Mouse (Mus musculus) limb, embryonic 12.5 days (tissue): ENCODE results near the gene Rhebl1. TPM values are rescaled to one million over a fixed set of nuclear protein-coding genes. Genes with fewer than 3 reads are reported as not detected.

ENCODE experiments used
- ATAC-seq: fragments of 200-750 bp; cut with Nextera tagmentation; 2 replicates; pipeline ENCODE4 v1.8.0; 2017; ENCODE audit warnings: low read depth, moderate TSS enrichment; ENCODE audit not compliant: insufficient number of reproducible peaks, insufficient read depth, low FRiP score, low TSS enrichment
- H3K27ac ChIP-seq: fragments of 300-500 bp; sonication (generic); 2 replicates; pipeline ENCODE4 v1.5.1; 2016; ENCODE audit warnings: mild to moderate bottlenecking, moderate library complexity
- H3K27me3 ChIP-seq: fragments of 300-500 bp; sonication (generic); 2 replicates; pipeline ENCODE4 v1.6.1; 2016; ENCODE audit warnings: mild to moderate bottlenecking, moderate library complexity
- H3K36me3 ChIP-seq: fragments of 300-500 bp; sonication (generic); 2 replicates; pipeline ENCODE4 v1.6.1; 2016; ENCODE audit warnings: mild to moderate bottlenecking, moderate library complexity
- H3K4me1 ChIP-seq: fragments of 300-500 bp; sonication (generic); replicated peaks from 2 replicates; pipeline ENCODE4 v1.6.1; 2016
- H3K4me2 ChIP-seq: fragments of 300-500 bp; sonication (generic); 2 replicates; pipeline ENCODE4 v1.6.1; 2016; ENCODE audit warnings: mild to moderate bottlenecking, moderate library complexity
- H3K4me3 ChIP-seq: fragments of 300-500 bp; sonication (generic); replicated peaks from 2 replicates; pipeline ENCODE4 v1.5.1; 2016; ENCODE audit warnings: mild to moderate bottlenecking
- H3K9ac ChIP-seq: fragments of 300-500 bp; sonication (generic); replicated peaks from 2 replicates; pipeline ENCODE4 v1.6.1; 2016; ENCODE audit warnings: mild to moderate bottlenecking, moderate library complexity
- H3K9me3 ChIP-seq: fragments of 300-500 bp; sonication (generic); 2 replicates; pipeline ENCODE4 v1.6.1; 2016; ENCODE audit warnings: mild to moderate bottlenecking, moderate library complexity
- WGBS: fragments of 180-500 bp; shearing (Covaris S2); methylation state at CpG from one replicate; pipeline ENCODE4 v1.1.7; 2016; 5-methylcytosine and 5-hydroxymethylcytosine counted together
- polyA plus RNA-seq: library from polyadenylated mRNA; unstranded; fragments of >200 nt; fragmentation: Nextera tagmentation; extraction: Ambion mirVana; gene quantifications from 2 replicates; pipeline ENCODE4 v1.2.1, GENCODE M21; 2016

The Rhebl1 gene
- polyA plus RNA-seq, 1 experiment from 2014 or later = 23.9 TPM

- under 1% methylated on average over 15 of the region's 16 CpGs for WGBS
- no peak for ATAC-seq
These were observed 23.9 kb downstream of the Rhebl1 start for GRCm38 (mm10) chr15:98870179-98871069.

DNA sequence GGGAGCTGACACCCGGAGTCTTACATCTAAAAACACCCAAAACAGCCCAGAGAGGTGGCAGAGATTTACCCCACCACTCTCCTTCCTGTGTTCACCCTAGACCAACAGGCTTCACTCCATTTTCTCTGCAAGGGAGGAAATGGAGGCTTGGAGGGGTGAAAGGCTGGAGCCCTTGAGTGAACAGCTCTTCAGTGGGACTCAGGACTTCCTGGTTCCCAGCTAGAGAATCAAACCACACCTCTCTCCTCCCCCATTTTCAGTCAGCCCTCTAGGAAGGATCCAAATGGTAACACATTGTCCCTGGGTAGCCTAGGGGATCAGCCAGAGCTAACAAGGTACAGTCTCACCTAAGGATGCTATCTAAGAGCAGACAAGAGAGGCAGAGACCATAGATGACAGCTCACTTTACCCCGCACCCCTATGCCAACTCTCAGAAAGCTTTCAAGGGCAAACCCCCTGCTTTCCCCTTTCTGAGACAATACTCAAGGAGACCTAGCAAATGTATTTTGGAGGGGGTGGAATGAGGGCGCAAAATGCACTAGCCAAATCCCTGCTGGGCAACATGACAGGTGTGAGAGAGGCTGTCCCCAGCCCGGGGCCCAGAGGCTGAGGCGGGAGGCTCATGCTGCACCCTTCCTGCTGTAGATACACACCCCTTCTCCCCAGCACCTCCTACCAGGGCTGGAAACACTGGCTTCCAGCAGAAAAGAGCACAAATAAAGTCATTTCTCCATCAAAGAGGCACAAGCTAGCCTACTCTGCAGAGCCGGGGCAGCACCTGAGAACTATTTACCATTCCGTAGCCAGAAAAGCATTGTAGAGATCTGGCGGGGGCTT, 24.8 kb downstream of the Rhebl1 start:
- Histone ChIP-seq H3K9ac (peak overlapping the region; percentile 98), H3K36me3 (peaks cover 23% of the 10 kb centered on the region), H3K27me3 (no peaks in the 10 kb centered on the region), H3K4me3 (peak overlapping the region; percentile 95), H3K4me1 (peaks cover 33% of the 10 kb centered on the region), H3K9me3 (no peaks in the 10 kb centered on the region), H3K27ac (peak overlapping the region; percentile 99; the same call in 1 of the 2 replicates), H3K4me2 (peak overlapping the region; percentile 99)
- 13% methylated on average over 8 of the region's 8 CpGs for WGBS
- no peak for ATAC-seq

More at GRCm38 (mm10) chr15:98870179-98871069, 23.9 kb downstream of the Rhebl1 start:
- Histone ChIP-seq H3K9me3 (no peaks in the 10 kb centered on the region), H3K36me3 (peaks cover 14% of the 10 kb centered on the region), H3K27ac (peak overlapping the region; percentile 99; the same call in 1 of the 2 replicates), H3K9ac (peak overlapping the region; percentile 98), H3K4me2 (peak overlapping the region; percentile 99), H3K4me1 (peaks cover 33% of the 10 kb centered on the region), H3K4me3 (peak overlapping the region; percentile 95), H3K27me3 (no peaks in the 10 kb centered on the region)

DNA sequence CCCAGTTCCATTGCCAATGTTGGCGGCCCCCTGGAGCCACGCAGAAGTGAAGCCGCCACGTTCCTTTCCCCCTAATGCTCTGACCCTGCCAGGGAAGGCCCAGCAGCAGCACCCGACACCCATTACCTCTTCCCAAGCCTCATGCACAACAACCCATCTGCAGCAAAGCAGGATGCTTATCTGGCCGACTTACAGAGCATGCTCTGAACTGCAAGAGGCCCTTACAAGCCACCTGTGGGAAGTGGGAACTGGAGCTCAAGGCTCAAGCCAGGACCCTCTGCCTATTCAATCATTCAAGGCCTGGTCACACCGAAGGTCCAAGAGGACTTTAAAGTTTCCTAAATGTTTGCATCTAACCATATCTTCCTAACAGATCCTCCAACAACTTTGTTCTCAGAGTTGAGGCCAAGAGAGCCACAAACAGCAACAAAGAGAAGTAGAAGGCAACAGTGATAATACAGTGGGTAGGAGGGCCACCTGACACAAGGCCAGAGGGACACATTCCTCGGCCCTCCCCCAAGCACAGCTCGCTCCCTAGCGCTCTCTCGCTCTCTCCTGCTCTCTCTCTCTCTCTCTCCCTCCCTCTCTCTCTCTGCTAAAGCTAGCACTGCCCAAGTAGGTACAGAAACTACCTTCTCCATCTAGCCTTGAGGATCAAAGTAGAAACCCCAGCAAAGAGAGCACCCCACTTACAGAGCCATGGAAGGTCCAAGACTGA, 25.8 kb downstream of the Rhebl1 start:
- Histone ChIP-seq H3K27ac (peak overlapping the region; percentile 7; the same call in 1 of the 2 replicates), H3K4me2 (peak overlapping the region; percentile 99), H3K4me3 (peak overlapping the region; percentile 95), H3K9me3 (no peaks in the 10 kb centered on the region), H3K36me3 (peaks cover 33% of the 10 kb centered on the region), H3K4me1 (peaks cover 33% of the 10 kb centered on the region), H3K27me3 (no peaks in the 10 kb centered on the region), H3K9ac (peak overlapping the region; percentile 98)
- WGBS = 35% methylated on average over 11 of the region's 11 CpGs
- ATAC-seq = no peak

- no peaks in the 10 kb centered on the region for H3K27me3 ChIP-seq
- H3K9me3 ChIP-seq = no peaks in the 10 kb centered on the region
- 0 out of 2 replicates have a peak overlapping the region, but pooled peaks have one; percentile 98 for H3K9ac ChIP-seq
- peak overlapping the region; percentile 95; the same call in 1 of the 2 replicates for H3K4me3 ChIP-seq
- WGBS = 70% methylated on average over 6 of the region's 6 CpGs
- peaks cover 26% of the 10 kb centered on the region for H3K4me1 ChIP-seq
- no peak for ATAC-seq
- H3K36me3 ChIP-seq = peaks cover 45% of the 10 kb centered on the region
- H3K27ac ChIP-seq = 0 out of 2 replicates have a peak overlapping the region, but pooled peaks have one; percentile 18
- H3K4me2 ChIP-seq = peak overlapping the region; percentile 99
These were observed 27.0 kb downstream of the Rhebl1 start for GRCm38 (mm10) chr15:98867321-98867720.

DNA sequence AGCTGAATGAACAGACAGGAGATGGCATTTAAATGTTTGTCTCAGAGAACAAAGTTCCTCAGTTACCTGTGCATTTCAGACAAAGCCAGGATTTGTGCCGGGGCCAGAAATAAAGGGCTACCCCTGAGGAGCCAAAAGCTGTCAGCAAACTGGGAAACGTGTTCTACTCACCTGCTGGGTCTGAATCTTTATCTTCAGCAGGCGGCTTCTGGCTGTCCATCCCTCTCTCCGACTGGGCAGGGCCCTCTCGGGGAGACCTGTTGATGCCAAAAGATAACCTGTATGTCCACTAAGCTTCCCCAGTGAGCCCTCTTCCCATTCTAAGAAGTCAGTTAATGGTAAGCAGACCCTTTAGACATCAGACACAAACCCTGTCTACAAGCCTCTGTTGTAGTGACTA, 27.8 kb downstream of the Rhebl1 start:
- H3K27me3 ChIP-seq = no peaks in the 10 kb centered on the region

DNA sequence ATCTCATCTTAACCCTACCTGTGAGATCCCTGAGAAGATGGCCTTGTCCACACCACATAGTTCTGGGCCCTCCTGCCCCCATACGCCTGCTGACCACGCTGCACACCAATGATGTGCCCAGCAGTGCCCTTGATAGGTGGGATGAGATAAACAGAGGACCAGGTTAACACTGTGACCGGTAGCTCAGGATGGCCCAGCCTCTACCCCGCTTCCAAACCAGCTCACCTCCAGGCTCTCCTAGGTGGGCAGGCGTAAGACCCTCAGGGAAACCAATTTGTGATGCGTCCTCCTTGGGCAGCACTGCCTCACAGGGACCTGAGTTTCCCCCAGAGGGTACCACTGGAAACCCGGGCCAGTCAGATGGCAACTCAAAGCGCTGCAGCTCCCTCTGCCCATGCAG, 28.6 kb downstream of the Rhebl1 start:
- H3K36me3 ChIP-seq = peaks cover 61% of the 10 kb centered on the region
- peaks cover 26% of the 10 kb centered on the region for H3K4me1 ChIP-seq
- no peak for ATAC-seq
- H3K27me3 ChIP-seq = no peaks in the 10 kb centered on the region
- no peaks in the 10 kb centered on the region for H3K9me3 ChIP-seq
- WGBS = over 99% methylated on average over 8 of the region's 8 CpGs
- no peak overlapping the region for H3K4me3 ChIP-seq
- H3K27ac ChIP-seq = 0 out of 2 replicates have a peak overlapping the region, but pooled peaks have one; percentile 12
- no peak overlapping the region; the same call in 1 of the 2 replicates for H3K9ac ChIP-seq
- no peak overlapping the region for H3K4me2 ChIP-seq

More for the DNA sequence above, 27.8 kb downstream of the Rhebl1 start:
- H3K4me2 ChIP-seq = no peak overlapping the region
- no peak overlapping the region for H3K4me3 ChIP-seq
- WGBS = 94% methylated on average over 5 of the region's 5 CpGs
- no peak for ATAC-seq
- H3K4me1 ChIP-seq = peaks cover 26% of the 10 kb centered on the region
- no peaks in the 10 kb centered on the region for H3K9me3 ChIP-seq
- no peak overlapping the region for H3K9ac ChIP-seq
- no peak overlapping the region for H3K27ac ChIP-seq
- H3K36me3 ChIP-seq = peaks cover 54% of the 10 kb centered on the region

DNA sequence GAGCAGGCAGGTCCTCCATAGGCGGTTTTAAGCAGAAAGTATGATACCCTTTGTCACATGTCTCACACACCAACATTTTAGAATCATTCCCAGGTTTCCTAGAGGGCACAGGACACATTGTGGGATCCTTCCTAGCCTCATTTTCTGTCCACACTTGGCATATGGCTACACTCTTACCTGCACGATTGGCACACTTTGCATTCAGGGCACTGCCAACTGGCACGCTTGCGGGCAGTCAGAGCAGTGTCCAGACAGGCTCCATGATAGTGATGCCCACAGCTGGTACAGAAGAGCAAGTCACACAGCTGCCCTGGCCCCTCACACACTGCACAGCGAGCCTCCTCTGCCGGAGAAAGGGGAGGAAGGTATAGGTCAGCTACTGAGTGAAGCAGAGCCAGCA, 29.4 kb downstream of the Rhebl1 start:
- WGBS = 89% methylated on average over 6 of the region's 6 CpGs
- ATAC-seq = no peak
- Histone ChIP-seq H3K4me3 (no peak overlapping the region), H3K36me3 (peaks cover 69% of the 10 kb centered on the region), H3K9ac (no peak overlapping the region), H3K4me1 (peaks cover 24% of the 10 kb centered on the region), H3K9me3 (no peaks in the 10 kb centered on the region), H3K27ac (no peak overlapping the region), H3K4me2 (no peak overlapping the region), H3K27me3 (no peaks in the 10 kb centered on the region)

DNA sequence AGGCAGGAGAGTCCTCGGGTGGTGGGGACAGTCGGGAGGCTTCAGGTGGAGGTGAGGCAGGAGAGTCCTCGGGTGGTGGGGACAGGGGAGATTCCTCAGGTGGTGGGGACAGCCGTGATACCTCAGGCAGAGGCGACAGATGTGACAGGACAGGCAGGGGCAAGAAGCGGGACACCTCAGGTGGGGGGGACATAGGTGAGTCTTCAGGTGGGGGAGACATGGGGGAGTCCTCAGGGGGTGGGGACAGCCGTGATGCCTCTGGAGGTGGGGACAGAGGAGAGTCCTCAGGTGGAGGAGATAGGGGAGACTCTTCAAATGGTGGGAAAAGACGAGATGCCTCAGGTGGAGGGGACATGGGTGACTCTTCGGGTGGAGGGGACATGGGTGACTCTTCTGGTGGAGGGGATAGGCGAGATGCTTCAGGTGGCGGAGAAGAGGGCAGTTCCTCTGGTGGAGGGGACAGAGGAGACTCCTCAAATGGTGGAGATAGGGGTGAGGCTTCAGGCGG, 30.8 kb downstream of the Rhebl1 start:
- Histone ChIP-seq H3K27ac (no peak overlapping the region), H3K4me3 (no peak overlapping the region), H3K9ac (no peak overlapping the region), H3K4me2 (no peak overlapping the region), H3K27me3 (no peaks in the 10 kb centered on the region), H3K9me3 (no peaks in the 10 kb centered on the region), H3K4me1 (peaks cover 10% of the 10 kb centered on the region), H3K36me3 (peaks cover 83% of the 10 kb centered on the region)
- 90% methylated on average over 12 of the region's 12 CpGs for WGBS
- ATAC-seq = no peak

DNA sequence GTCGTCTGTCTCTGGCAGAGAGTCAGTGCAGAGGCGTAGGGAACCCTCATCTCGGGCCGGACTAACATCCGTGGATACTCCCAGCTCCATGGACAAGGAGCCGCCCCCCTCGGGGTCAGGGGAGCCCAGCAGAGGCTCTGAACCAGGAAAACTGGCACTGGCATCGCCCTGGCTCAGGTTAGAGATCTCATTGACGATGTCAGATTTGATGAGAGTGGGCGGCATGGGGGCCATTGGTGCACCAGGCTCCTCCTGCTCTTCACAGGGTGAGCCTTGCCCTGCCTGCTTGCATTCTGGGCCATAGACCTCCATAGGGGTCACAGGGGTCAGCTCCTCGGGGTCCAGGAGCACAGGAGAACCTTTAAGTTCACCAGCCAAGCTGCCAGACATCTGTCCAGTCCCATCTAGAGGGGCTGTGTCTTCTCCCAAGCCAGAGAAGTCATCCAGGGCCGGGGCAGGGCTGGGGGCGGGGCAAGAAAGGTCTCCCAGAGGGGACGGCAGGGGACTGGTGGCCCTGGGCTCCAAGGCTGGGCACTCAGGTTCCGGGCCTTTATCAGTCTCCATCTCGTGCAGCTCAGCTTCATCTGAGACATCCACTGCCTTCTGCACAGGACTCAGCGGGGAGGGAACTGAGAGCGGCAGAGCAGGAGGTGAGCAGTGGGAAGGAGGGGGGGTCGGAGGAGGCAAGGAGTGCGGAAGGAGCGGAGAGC, 32.5 kb downstream of the Rhebl1 start:
- Histone ChIP-seq H3K36me3 (peaks cover 100% of the 10 kb centered on the region), H3K4me2 (no peak overlapping the region), H3K27ac (no peak overlapping the region), H3K4me3 (no peak overlapping the region), H3K4me1 (no peaks in the 10 kb centered on the region), H3K27me3 (no peaks in the 10 kb centered on the region), H3K9me3 (no peaks in the 10 kb centered on the region), H3K9ac (no peak overlapping the region)
- 88% methylated on average over 21 of the region's 21 CpGs for WGBS
- no peak for ATAC-seq

GRCm38 (mm10) chr15:98860921-98861320, 33.4 kb downstream of the Rhebl1 start:
- H3K4me3 ChIP-seq = no peak overlapping the region
- no peak overlapping the region for H3K27ac ChIP-seq
- no peak overlapping the region for H3K4me2 ChIP-seq
- no peaks in the 10 kb centered on the region for H3K9me3 ChIP-seq
- 94% methylated on average over 18 of the region's 18 CpGs for WGBS
- no peak for ATAC-seq
- no peaks in the 10 kb centered on the region for H3K27me3 ChIP-seq
- H3K4me1 ChIP-seq = no peaks in the 10 kb centered on the region
- H3K9ac ChIP-seq = no peak overlapping the region
- H3K36me3 ChIP-seq = peaks cover 100% of the 10 kb centered on the region
